Mouse (Mus musculus): Measurements from ENCODE around the gene Hmgcl. TPM values are rescaled to one million over a fixed set of nuclear protein-coding genes. Genes with fewer than 3 reads are reported as not detected.
A peak's percentile ranks its signal among the peaks of the same experiment; 100 is the strongest.

Hmgcl gene
- total RNA-seq, 2 experiments from 2014 or later, result 33.4 to 34.1 TPM

- Histone ChIP-seq H3K27ac (no peak overlapping the region), H3K4me3 (no peak overlapping the region)
- no peak for DNase-seq (ENCODE audit: extremely low spot score in 1 of 2, low spot score in 2 of 2)
- intact Hi-C loops (cut with DNase I), result no loop called here
- TF ChIP-seq CTCF (IDR thresholded peaks at IDR 0.05), result no peak
These were observed 1.9 kb downstream of the Hmgcl start for GRCm38 (mm10) chr4:135948142-135948541.

- Histone ChIP-seq H3K27ac (peak overlapping the region; percentile 62; the same call in 1 of the 2 replicates), H3K4me3 (no peak overlapping the region)
- intact Hi-C loops (cut with DNase I), result no loop called here
- TF ChIP-seq CTCF (IDR thresholded peaks at IDR 0.05), result no peak
- DNase-seq (ENCODE audit: extremely low spot score in 1 of 2, low spot score in 2 of 2), result no peak
These were observed 3.2 kb downstream of the Hmgcl start for GRCm38 (mm10) chr4:135949475-135949874.

GRCm38 (mm10) chr4:135949911-135950310 is 3.7 kb downstream of the Hmgcl start:
- intact Hi-C loops (cut with DNase I), result no loop called here
- no peak overlapping the region for H3K4me3 ChIP-seq
- no peak for DNase-seq (ENCODE audit: extremely low spot score in 1 of 2, low spot score in 2 of 2)
- no peak for TF ChIP-seq CTCF (IDR thresholded peaks at IDR 0.05)
- peak overlapping the region; percentile 62 for H3K27ac ChIP-seq

- DNase-seq (ENCODE audit: extremely low spot score in 1 of 2, low spot score in 2 of 2), result no peak
- intact Hi-C loops (cut with DNase I), result no loop called here
- Histone ChIP-seq H3K27ac (no peak overlapping the region; the same call in none of the 2 replicates), H3K4me3 (no peak overlapping the region)
- TF ChIP-seq CTCF (IDR thresholded peaks at IDR 0.05), result no peak
These were observed 4.1 kb downstream of the Hmgcl start for GRCm38 (mm10) chr4:135950365-135950764.

- no peak for DNase-seq (ENCODE audit: extremely low spot score in 1 of 2, low spot score in 2 of 2)
- Histone ChIP-seq H3K4me3 (no peak overlapping the region), H3K27ac (no peak overlapping the region)
- intact Hi-C loops (cut with DNase I), result no loop called here
- peak; percentile 34 for TF ChIP-seq CTCF (IDR thresholded peaks at IDR 0.05)
These were observed 5.3 kb downstream of the Hmgcl start for GRCm38 (mm10) chr4:135951505-135951904.

- intact Hi-C loops (cut with DNase I), result no loop called here
- Histone ChIP-seq H3K4me3 (no peak overlapping the region), H3K27ac (no peak overlapping the region)
- DNase-seq (ENCODE audit: extremely low spot score in 1 of 2, low spot score in 2 of 2), result no peak
- no peak for TF ChIP-seq CTCF (IDR thresholded peaks at IDR 0.05)
These were observed 6.9 kb downstream of the Hmgcl start for GRCm38 (mm10) chr4:135953179-135953578.

- peak; percentile 61 to 79 for DNase-seq (ENCODE audit: extremely low spot score in 1 of 2, low spot score in 2 of 2)
- Histone ChIP-seq H3K4me3 (no peak overlapping the region), H3K27ac (no peak overlapping the region)
- intact Hi-C loops (cut with DNase I), result no loop called here
- peak; percentile 87 for TF ChIP-seq CTCF (IDR thresholded peaks at IDR 0.05)
These were observed 8.0 kb downstream of the Hmgcl start for GRCm38 (mm10) chr4:135954241-135954640.

GRCm38 (mm10) chr4:135955886-135956285 is 9.6 kb downstream of the Hmgcl start:
- H3K27ac ChIP-seq, result no peak overlapping the region
- TF ChIP-seq CTCF (IDR thresholded peaks at IDR 0.05), result no peak
- intact Hi-C loops (cut with DNase I), result no loop called here
- no peak overlapping the region for H3K4me3 ChIP-seq
- no peak for DNase-seq (ENCODE audit: extremely low spot score in 1 of 2, low spot score in 2 of 2)

GRCm38 (mm10) chr4:135958354-135958753 is 12.1 kb downstream of the Hmgcl start:
- no peak for TF ChIP-seq CTCF (IDR thresholded peaks at IDR 0.05)

GRCm38 (mm10) chr4:135960717-135961116 is 14.5 kb downstream of the Hmgcl start:
- H3K27ac ChIP-seq, result no peak overlapping the region
- peak; percentile 73 to 79 for DNase-seq (ENCODE audit: extremely low spot score in 1 of 2, low spot score in 2 of 2)
- TF ChIP-seq CTCF (IDR thresholded peaks at IDR 0.05), result peak; percentile 82
- intact Hi-C loops (cut with DNase I), result loop anchor here (1.0 kb wide), 1 partner anchor 70 kb away; no protein-coding TSS in a partner anchor
- H3K4me3 ChIP-seq, result no peak overlapping the region

More at GRCm38 (mm10) chr4:135958354-135958753, 12.1 kb downstream of the Hmgcl start:
- H3K27ac ChIP-seq, result no peak overlapping the region
- no peak overlapping the region for H3K4me3 ChIP-seq
- DNase-seq (ENCODE audit: extremely low spot score in 1 of 2, low spot score in 2 of 2), result no peak
- intact Hi-C loops (cut with DNase I), result no loop called here

GRCm38 (mm10) chr4:135961709-135962108 is 15.5 kb downstream of the Hmgcl start:
- intact Hi-C loops (cut with DNase I), result no loop called here
- DNase-seq (ENCODE audit: extremely low spot score in 1 of 2, low spot score in 2 of 2), result no peak
- Histone ChIP-seq H3K27ac (no peak overlapping the region), H3K4me3 (no peak overlapping the region)
- TF ChIP-seq CTCF (IDR thresholded peaks at IDR 0.05), result no peak

GRCm38 (mm10) chr4:135962198-135962597 is 15.9 kb downstream of the Hmgcl start:
- no peak for DNase-seq (ENCODE audit: extremely low spot score in 1 of 2, low spot score in 2 of 2)
- intact Hi-C loops (cut with DNase I), result no loop called here
- H3K27ac ChIP-seq, result no peak overlapping the region; the same call in 1 of the 2 replicates
- TF ChIP-seq CTCF (IDR thresholded peaks at IDR 0.05), result no peak
- H3K4me3 ChIP-seq, result no peak overlapping the region

GRCm38 (mm10) chr4:135962946-135963345 is 16.7 kb downstream of the Hmgcl start:
- DNase-seq (ENCODE audit: extremely low spot score in 1 of 2, low spot score in 2 of 2), result no peak
- TF ChIP-seq CTCF (IDR thresholded peaks at IDR 0.05), result no peak
- H3K27ac ChIP-seq, result peak overlapping the region; percentile 99
- H3K4me3 ChIP-seq, result peak overlapping the region; percentile 59
- intact Hi-C loops (cut with DNase I), result loop anchor here (1.0 kb wide), 1 partner anchor 9 kb away; the partner anchor contains the start of gene Lypla2

Measured in left cerebral cortex, adult 2 months (tissue).